Mouse (Mus musculus) erythroblast, adult 5-6 weeks (primary cell): ENCODE data around the gene Ankrd33b. TPM values are rescaled to one million over a fixed set of nuclear protein-coding genes. Genes with fewer than 3 reads are reported as not detected.

Source experiments
- ATAC-seq: replicated peaks from 2 replicates; pipeline ENCODE4 v1.8.0; 2016; ENCODE audit warnings: moderate number of reproducible peaks, mild to moderate bottlenecking, moderate TSS enrichment, inconsistent platforms; ENCODE audit not compliant: poor library complexity, low FRiP score, severe bottlenecking
- total RNA-seq, 2 experiments: library from RNA; stranded (forward) in 1 of 2; stranded (reverse) in 1 of 2; fragments of 150-400 nt in 1 of 2; fragments of 200-764, 138-1000 nt in 1 of 2; gene quantifications; 2 replicates each; pipeline versions ENCODE4 v1.2.3 to v1.2.4; 2015 to 2017; ENCODE audit warnings: low replicate concordance in 2 of 2

Gene Ankrd33b
- 0.58 and 1.0 TPM in 2 replicates for total RNA-seq (2015; ENCODE audit: low replicate concordance)
- total RNA-seq (2017; ENCODE audit: low replicate concordance) = 1.1 and 2.3 TPM in 2 replicates

GRCm38 (mm10) chr15:31367481-31368200, at the start of gene Ankrd33b:
Ankrd33b (minus strand) TSS chr15:31367726.
- ATAC-seq = no peak

GRCm38 (mm10) chr15:31415181-31415580, 47.7 kb upstream of the Ankrd33b start:
- ATAC-seq = no peak

- no peak for ATAC-seq
These were observed 46.8 kb upstream of the Ankrd33b start for GRCm38 (mm10) chr15:31414179-31414898.

GRCm38 (mm10) chr15:31413662-31414061, 46.1 kb upstream of the Ankrd33b start:
- ATAC-seq = no peak

GRCm38 (mm10) chr15:31412933-31413332, 45.4 kb upstream of the Ankrd33b start:
- no peak for ATAC-seq

GRCm38 (mm10) chr15:31412436-31412835, 44.9 kb upstream of the Ankrd33b start:
- ATAC-seq = no peak

- no peak for ATAC-seq
These were observed 40.0 kb upstream of the Ankrd33b start for GRCm38 (mm10) chr15:31407490-31407889.

GRCm38 (mm10) chr15:31406881-31407280, 39.4 kb upstream of the Ankrd33b start:
- no peak for ATAC-seq

GRCm38 (mm10) chr15:31404346-31404745, 36.8 kb upstream of the Ankrd33b start:
- no peak for ATAC-seq

- no peak for ATAC-seq
These were observed 34.8 kb upstream of the Ankrd33b start for GRCm38 (mm10) chr15:31402200-31402892.

GRCm38 (mm10) chr15:31400974-31401373, 33.4 kb upstream of the Ankrd33b start:
- ATAC-seq = no peak

- ATAC-seq = no peak
These were observed 31.2 kb upstream of the Ankrd33b start for GRCm38 (mm10) chr15:31398769-31399168.

- no peak for ATAC-seq
These were observed 29.9 kb upstream of the Ankrd33b start for GRCm38 (mm10) chr15:31397379-31397778.

- ATAC-seq = no peak
These were observed 29.2 kb upstream of the Ankrd33b start for GRCm38 (mm10) chr15:31396755-31397154.

GRCm38 (mm10) chr15:31395986-31396385, 28.5 kb upstream of the Ankrd33b start:
- ATAC-seq = no peak

GRCm38 (mm10) chr15:31393402-31393801, 25.9 kb upstream of the Ankrd33b start:
- no peak for ATAC-seq

- no peak for ATAC-seq
These were observed 25.2 kb upstream of the Ankrd33b start for GRCm38 (mm10) chr15:31392705-31393104.

GRCm38 (mm10) chr15:31392135-31392534, 24.6 kb upstream of the Ankrd33b start:
- ATAC-seq = no peak

- ATAC-seq = peak; percentile 60; the same call in 1 of the 2 replicates
These were observed 14.5 kb upstream of the Ankrd33b start for GRCm38 (mm10) chr15:31381936-31382468.

GRCm38 (mm10) chr15:31379471-31379870, 11.9 kb upstream of the Ankrd33b start:
- ATAC-seq = no peak
